Mouse (Mus musculus) left cerebral cortex, adult 8-10 months (tissue): ENCODE data around the gene Arvcf. TPM values are rescaled to one million over a fixed set of nuclear protein-coding genes. Genes with fewer than 3 reads are reported as not detected.

Experiments used
- DNase-seq, 2 experiments: peaks; one replicate each; pipeline ENCODE4 v3.0.0; 2022; ENCODE audit warnings: low spot score in 2 of 2
- total RNA-seq, 4 experiments: library from RNA; stranded (reverse); gene quantifications; 2 replicates each; pipeline ENCODE4 v1.2.4; 2022

The Arvcf gene
- total RNA-seq, 4 experiments from 2014 or later: 34.2 to 42.1 (median 38.2) TPM

DNA sequence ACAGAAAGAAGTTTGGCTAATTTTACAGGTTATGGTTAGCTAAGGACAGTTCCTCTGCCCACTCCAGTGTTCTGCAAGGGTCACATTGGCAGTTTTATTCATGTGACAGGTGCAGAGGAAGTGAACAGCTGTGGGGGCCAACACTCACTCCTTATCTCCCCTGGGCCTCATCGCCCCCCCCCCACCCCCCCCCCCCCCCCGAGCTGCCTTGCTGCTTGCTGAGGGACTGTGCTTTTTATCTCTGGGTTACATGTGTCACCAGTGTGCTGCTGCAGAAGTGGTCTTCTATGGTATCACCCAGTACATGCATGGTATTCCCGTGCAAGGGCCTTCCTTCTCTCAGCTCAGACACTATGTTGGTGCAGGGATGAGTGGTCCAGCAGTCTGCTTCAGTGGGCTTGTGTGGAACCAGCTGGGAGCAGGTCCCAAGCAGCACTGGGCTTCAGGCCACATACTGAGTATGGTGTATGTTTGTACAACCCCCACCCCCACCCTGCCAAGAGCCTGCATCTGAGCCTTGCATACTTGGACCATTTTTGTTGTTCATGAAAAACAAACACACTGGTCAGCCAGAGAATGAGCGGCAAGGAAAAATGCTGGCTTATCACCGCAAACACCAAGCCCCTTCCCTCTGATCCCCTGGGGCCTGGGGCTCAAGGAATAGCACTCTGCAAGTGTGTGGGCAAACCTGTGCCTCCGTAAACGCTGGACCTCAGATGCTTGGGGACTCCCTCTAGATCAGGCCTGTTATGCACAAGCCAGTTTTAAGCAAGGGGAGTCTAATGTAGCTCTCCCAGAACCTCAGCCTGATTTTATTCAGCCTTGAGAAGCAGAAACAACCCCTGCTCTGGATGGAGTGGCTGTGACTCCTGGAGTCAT, 40.0 kb downstream of the Arvcf start:
- DNase-seq: no peak

DNA sequence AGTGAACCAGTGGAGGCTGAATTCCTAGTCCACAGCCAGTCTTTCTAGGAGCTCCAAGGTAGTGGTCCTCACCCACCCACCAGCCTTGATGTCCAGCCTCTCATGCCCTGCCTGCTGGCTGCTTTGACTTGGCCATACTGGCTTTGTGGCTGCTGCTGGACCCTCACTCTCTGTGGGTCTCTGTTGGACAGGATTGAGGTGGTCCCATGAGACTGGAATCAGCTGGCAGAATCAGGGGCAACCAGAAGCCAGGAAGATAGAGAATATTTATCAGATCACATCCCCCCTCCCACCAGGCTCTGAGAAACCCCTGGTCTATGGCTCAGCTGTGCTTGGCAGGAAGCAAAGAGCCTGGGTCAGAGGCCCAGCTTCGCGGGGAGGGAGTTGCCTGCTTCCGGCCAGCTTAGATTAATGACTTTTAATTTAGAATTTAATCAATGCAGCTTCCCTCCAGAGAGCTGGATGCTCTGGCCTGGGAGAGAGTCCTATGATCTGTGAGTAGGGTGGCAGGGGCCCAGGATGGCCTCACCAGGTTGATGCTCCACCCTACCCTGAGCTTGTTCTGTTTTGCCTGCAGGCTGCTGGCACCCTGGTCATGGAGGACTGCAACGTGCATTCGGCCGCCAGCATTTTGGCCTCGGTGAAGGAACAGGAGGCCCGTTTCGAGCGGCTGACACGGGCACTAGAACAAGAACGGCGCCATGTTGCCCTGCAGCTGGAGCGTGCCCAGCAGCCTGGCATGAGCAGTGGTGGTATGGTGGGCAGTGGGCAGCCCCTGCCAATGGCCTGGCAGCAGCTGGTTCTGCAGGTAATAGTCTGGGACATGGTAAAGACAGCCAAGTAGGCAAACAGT, 40.8 kb downstream of the Arvcf start:
- no peak for DNase-seq

DNA sequence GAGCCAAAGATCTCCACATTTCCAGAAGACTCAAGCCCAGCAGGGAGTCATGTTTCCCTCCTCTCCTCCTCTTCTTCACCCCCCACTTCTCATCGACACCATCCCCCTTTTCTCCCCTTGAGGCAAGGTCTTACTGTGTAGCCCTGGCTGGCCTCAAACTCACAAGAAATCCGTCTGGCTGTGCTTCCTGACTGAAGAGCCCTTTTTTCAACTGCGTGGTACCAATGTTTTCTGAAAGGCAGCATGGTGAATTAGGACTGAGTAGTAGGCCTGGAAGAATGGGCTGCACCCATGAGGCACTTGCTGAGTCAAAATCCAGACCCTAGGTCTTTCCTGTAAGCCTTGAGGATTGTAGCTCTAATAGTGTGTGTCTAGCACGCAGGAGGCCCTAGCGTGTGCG, 42.4 kb downstream of the Arvcf start:
- DNase-seq: no peak

DNA sequence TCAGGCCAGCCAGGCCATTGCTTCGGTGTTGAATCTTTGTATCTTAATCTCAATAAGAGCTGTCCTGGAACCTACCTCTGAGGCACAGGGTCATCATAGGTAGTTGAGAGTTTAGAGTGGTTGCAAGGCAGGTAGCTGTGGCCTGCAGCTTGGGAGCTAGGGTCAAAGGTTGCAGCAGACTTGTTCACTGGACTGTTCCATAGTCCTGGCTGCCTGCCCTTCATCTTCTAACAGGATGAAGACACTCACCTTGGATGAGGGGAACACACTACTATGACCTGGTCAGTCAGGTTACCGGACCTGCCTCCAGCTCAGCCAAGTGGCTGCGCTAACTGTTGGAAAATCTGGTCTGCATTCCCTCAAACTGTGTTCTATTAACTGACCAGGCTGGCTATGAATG, 43.1 kb downstream of the Arvcf start:
- DNase-seq: no peak

DNA sequence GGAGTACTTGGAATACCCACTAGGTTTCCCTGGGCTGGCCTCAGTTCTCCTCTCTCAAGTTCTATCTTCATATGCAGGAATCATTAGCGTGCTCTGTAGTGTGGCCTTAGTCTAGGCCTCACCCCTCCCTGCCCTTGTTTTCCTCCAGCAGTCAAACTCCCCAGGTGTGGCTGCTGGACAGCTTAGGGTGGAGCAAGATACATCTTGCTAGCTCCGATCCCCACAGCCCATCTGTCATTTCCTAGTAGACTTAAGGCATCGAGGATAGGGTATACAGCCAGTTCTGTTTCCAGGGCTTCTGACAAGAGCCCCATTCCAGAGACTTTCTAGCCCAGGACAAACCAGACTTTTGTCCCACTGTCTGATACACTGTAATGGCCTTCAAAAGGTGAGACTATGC, 43.7 kb downstream of the Arvcf start:
- no peak for DNase-seq

DNA sequence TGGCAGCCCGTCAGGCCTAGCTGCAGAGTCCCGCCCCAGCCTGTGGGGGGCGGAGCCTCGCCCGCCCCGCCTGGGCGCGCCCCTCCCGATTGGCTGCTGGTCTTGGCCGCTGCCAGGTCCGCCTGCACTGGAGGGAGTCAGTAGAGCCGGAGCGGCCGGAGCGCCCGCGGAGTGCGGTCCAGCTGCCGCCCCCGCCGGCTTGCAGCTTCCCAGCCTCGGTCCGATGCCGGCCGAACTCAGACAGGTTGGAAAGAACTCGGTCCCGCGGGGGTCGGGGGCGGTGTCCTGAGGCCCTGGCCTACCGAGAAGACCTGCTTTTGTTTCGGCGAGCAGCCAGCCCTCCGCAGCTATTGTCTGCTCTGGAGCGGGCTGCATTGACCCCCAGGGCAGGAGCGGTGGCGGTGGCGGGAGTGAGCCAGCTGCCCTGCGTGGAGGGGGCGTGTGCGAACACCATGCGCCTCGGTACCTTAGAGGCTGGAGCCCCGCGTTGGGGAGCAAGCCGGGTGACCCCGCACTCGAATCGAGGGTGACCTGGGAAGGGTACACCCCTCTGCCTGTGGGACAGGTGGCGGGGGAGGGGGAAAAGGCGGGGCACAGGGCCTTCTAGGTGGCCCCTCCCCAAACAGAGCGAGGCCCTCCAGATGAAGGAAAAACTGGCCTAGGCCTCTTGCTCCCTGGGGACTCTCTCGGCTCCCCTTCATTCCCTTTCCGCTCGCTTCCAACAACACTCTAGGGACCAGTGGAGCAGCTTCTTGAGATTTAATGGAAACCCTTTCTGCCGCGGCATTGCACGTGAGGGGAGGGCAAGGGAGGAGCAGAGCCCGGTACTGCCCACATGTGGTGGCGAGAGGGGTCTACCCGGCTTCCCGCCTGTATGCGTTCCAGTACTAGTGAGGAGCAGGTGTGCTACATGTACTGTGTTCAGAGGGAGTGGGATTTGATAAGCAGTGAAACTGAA, 44.8 kb downstream of the Arvcf start:
- DNase-seq: peak in 1 of 2 experiments; percentile 82

DNA sequence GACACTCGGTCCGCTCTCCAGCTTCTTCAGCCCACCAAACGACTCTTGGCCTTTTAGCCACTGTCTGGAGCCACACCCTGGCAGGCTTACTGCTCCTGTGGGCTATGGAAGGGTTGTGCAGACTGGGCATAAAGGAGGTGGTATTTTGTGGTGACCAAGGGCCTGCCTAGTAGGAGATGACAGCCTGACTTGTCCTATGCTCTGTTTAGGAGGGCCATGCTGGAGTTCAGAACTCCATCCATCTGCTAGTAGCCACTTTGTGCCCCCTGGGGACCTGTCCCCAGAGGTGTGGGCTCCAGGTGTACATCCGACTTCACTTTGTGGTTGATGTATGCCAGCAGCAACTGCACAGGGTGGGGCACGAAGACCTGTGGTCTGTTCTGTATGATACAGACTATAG, 45.6 kb downstream of the Arvcf start:
- DNase-seq: no peak

DNA sequence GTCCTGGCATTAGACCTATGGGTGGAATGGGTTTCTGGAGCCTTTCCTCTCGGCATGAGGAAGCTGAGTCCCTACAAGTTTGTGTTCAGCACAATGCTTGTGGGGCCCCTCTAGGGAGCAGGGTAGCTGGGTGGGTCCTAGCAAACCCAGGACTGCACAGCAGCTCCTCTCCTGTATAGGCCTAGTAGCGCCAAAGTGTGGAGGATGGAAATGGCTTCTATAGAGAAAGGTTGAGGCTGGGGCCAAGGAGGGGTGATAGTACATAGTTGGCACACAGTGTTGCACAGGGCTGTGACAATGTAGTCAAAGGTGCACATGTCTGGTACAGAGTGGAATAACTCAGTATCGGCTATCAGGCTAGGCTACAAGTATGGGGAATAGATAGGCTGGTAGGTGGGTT, 46.1 kb downstream of the Arvcf start:
- DNase-seq: no peak

DNA sequence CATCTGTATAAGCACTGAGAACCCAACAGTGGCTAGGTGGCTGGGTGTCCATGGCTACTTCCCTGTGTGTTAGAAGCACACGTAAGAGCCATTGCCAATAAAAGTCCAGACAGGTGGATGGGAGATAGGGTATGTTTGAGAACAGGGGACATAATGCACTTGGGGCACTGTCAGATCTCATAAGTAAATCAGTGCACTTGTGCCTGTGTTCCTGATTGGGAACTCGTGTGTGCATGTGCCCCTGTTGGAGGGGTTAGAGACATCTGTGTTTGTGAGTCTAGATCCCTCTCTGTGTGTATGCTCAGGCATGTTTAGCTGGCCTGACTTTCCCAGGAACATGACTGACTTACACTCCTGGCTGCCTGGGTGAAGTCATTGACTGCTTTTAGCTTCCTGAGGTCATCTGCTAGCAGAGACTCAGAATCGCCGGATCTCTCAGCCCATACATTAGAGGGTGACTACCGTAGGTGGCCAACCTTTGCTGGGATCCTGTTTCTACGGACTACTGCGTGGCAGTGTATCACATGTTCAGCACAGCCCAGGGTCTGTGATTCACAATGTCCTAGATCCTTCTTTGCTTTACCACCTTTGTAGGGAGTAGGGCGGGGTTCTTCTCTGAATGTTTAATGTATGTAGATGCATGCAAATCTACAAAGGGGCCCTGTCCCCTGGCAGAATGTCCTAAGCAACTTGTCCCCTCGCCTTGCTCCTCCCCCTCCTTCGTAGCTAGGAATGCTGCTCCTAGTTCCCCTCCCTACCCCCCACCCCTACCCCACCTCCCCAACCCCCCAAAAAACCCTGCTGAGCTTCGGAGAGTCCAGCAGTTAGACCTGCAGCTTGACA, 47.0 kb downstream of the Arvcf start:
- no peak for DNase-seq

DNA sequence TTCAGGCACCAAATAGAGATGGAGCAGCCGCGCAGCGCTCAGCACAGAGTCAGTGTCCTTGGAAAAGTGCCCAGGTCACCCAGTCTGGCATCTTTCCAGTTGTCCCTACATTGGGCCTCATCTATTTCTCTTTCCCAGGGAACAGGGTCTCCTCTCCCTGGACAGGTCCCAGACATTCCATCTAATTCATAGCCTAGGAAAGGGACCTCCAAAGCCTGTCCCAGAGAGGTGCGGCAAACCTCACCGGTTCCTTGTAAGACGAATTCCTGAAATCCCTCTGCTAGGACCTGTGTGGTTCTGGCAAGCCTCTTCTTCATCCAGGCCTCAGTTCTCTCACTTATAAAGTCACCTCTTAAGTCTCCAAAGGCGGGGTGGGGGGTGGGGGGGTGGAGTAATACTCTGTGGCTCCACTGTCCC, 47.6 kb downstream of the Arvcf start:
- no peak for DNase-seq

DNA sequence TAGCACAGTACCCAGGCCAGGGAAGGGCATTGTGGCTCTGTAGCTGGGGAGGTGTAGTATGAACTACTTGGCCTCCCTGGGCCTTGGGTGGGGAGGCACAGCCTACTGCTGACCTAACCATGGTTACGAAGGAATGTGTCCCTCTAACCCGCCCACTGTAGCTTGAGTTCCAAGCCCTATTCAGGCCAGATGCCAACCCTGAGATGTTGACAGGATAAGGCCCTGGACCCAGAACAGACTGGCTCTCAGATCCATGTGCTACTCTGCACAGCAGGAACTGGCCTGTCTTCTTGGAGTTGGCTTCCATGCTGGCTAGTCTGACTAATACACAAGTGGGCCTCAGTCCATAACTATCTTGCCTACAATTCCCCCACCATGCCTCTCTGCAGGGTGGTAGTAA, 48.2 kb downstream of the Arvcf start:
- DNase-seq: no peak

DNA sequence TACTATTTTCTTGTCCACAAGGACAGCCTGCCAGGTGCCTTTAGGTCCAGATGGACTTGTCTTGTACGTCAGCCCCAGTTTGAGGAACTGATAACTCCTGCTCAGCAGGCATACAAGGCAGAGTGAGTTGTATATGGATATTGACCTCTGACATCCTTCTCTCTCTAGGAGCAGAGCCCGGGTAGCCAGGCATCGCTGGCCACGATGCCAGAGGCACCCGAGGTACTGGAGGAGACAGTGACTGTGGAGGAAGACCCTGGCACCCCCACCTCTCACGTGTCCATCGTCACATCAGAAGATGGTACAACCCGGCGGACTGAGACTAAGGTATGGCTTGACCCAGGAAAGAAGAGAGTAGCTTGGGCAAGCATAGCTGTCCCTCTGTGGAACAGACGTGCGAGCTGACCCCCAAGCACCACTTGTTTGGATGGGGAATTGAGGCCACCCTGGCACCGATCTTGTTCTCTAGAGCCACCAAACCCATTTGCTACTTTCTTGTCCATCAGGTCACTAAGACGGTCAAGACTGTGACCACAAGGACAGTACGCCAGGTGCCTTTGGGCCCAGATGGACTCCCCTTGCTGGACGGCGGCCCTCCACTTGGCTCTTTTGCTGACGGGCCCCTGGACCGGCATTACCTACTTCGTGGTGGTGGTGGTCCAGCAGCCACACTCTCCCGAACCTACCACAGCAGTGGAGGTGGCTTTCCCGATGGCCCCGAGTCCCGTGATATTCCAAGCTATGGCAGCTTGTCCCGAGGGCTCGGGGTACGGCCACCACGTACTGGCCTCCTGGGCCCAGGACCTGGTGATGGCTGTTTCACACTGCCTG, 49.0 kb downstream of the Arvcf start:
- no peak for DNase-seq

DNA sequence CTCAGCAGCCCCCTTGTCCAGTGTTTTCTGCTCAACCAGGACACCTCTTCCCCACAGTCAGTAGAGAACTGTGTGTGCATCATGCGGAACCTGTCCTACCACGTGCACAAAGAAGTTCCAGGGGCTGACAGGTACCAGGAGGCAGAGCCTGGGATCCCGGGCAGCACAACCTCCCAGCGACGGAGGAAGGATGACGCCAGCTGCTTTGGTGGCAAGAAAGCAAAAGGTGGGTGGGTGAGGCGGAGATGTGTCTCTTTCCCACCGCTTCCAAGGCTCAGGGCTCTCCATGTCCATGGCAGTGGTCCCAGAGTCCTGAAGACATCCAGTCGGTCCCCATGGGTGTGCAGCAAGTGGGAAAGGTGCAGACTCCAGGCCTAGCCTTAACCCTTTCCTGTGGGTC, 52.0 kb downstream of the Arvcf start:
- no peak for DNase-seq

DNA sequence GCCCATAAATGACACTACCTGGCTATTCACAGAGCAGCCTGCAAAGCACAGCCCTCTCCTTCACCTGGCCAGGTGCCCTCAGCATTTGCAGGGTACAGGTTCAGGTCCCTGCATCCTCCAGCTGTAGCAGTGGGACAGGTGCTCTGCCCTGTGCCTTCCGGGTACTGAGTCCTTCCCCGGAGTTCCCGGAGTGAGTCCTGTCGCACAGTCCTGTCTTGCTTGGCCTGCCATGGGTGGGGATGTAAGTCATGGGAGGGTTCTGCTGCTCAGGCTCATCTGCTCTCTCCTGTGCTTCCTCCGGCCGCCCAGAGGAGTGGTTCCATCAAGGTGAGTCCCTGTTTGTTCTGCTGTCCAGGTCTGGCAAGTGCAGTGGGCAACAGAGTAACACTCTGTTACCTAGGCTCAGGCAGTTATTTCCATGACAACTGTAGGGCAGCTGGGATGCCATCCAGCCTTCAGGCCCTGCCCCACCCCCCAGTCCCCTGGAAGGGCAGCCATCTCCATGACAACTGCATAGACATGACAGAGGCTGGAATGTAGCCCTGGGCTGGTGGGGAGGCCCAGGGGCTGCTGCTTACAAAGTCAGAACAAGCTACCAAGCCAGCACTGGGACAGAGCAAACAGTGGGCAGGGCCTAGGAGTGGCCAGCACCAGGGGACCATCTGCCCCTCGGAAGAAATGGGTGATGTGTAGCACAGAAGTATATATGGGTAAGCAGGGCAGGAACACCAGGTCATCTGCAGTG, 52.7 kb downstream of the Arvcf start:
- DNase-seq: no peak

DNA sequence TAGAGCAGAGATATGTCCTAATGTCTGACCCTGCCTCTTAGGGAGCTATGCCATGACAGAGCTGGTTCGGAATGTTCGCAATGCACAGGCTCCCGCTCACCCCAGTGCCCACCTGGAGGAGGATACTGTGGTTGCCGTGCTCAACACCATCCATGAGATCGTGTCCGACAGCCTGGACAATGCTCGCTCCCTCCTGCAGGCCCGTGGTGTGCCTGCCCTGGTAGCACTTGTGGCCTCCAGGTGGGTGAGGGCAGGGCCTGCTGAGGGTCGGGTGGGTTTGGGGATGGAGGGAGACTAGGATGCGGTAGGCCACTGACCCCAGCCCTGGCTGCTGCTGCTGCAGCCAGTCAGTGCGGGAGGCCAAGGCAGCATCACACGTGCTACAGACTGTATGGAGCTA, 55.3 kb downstream of the Arvcf start:
- no peak for DNase-seq

DNA sequence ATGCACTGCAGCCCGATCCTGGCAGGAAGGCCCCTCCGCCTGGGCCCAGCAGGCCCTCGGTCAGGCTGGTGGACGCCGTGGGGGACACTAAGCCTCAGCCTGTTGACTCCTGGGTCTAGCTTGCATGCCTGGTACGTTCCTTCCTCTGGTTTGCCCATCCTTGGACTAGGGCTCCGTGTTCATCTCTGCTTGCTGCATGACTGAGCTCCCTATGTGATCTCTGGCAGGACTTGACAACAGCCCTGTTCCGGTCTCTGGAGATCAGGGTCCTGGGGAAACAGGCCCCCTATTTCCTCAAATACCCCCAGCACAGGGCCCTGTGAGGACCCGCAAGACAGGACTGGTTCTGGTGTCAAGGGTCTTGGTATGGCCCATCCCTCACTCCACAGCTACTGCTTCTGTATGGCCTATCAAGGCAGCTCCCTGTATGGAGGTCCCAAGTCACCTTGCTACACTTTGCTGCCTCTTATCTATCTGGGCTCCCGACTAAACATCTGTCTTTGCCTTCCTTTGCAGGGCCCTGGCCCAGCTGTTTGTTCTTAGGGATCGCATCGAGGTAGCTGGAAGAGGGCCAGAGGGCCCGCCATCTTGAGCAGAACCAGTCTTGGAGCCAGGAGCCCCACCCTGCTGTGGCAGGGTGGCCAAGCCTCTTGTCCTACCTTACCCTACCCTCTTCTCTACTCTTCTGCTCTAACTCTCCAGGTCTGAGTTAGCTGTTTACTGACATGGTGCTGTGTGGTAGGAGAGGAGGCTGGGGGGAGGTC, 57.3 kb downstream of the Arvcf start:
- DNase-seq: no peak

DNA sequence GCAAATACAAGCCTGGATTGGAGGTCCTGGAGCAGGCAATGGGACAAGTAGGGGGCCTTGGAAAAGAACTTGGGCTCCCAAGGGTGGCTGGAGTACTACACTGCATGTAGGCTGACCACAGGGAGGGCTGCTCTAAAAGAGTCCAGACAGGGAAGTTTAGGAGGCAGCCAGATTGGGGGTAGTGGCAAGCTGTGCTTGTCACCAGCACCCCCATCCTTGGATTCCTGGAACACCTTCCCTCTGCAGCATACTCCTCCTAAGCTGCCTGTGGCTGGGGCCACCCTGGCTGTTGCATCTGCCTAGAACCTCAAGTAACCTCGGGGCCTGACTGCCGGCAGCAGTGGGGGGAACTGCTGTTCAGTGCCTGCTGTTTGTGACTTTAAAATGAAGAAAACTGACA, 57.9 kb downstream of the Arvcf start:
- no peak for DNase-seq

DNA sequence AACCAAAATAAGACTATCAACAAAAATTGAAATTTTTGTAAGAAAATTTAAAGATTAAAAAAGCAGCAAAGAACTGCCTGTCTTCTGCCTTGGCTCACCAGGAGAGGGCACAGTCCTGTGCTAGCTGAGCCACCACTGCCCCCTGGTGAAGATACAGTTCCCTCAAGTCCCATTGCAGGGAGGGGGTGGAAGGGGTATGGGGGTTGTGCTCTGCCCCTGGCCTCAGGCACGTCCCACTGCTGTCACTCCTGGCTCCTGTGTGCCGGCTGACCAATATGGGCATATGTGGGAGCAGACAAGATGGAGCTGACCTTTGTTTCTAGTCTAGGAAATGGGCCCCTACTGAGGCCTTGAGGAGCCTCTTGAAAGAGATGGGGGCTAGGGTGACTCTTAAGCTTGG, 58.3 kb downstream of the Arvcf start:
- no peak for DNase-seq
